Mouse (Mus musculus): ENCODE data around the gene Dnaaf3.
A peak's percentile ranks its signal among the peaks of the same experiment; 100 is the strongest.

Gene Dnaaf3

GRCm38 (mm10) chr7:4500892-4501471 is 31.3 kb downstream of the Dnaaf3 start:
- no peak for DNase-seq (ENCODE audit: low read depth, low spot score)

GRCm38 (mm10) chr7:4499034-4499433 is 33.2 kb downstream of the Dnaaf3 start:
- no peak for DNase-seq (ENCODE audit: low read depth, low spot score)

DNA sequence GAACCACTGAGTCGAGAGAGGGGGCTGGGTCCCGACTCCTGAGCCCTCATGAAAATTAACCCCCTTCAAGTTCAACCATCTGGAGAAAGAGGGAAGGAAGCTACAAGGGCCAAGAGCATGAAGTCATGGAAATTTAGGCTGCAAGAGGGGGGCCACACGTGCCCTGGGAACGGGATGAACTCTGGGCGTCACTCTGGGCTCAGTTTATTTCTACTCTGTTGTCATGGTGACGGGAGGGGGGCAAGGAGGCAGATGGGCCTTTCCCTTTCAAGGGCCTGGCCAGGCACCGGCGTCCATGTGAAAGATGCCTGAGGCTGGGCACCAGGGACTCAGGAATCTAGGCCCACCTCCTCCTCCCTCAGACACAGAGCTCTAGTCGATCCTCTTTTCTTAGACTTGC is 34.0 kb downstream of the Dnaaf3 start:
- DNase-seq (ENCODE audit: low read depth, low spot score), result no peak

DNA sequence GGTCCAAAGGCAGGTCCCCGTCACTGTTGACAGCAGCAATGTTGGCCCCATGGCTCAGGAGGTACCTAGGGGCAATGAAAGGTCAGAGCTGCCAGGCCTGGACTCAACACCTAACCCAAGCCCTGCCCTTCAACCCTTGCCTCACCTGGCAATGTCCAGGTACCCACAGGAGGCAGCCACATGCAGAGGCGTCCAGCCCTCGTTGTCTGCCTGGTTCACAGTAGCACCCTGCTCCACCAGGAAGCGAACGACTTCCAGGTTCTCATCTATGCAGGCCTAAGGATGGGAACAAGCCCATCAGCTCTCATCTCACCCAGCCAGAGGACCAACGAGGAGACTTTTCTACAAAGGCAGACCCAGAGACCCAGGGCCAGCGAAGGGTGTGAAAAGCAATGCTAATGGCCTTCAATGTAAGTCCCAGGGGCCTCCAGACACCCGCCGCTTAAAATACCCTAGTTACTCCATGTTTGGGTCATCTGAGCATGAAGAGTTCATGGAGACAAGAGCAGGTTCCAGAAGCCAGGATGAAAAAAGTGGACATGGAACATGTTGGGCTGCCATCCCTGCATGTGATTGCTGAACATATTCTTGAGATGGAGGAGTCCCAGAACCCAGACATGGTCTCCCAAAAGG is 34.9 kb downstream of the Dnaaf3 start:
- no peak for DNase-seq (ENCODE audit: low read depth, low spot score)

GRCm38 (mm10) chr7:4496468-4496867 is 35.8 kb downstream of the Dnaaf3 start:
- no peak for DNase-seq (ENCODE audit: low read depth, low spot score)

DNA sequence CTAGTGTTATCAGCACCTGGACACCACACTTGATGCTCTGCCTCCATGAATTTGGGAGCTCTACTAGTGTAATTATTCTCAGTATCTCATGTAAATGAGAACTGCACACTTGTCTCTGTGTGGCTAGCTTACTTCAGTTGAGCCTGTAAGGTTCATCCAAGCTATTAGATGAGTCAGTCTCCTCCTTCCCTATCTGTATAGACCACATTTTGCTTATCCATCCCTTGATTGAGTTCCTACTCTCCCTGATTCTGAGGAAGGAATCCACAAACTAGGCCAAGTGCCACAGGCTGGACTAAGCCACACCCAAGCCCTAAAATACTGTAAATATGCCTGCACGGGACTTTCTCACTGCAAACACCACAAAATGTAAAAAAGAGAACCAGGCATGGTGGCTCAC is 38.3 kb downstream of the Dnaaf3 start:
- DNase-seq (ENCODE audit: low read depth, low spot score), result no peak

GRCm38 (mm10) chr7:4492284-4493224 is 39.7 kb downstream of the Dnaaf3 start:
- DNase-seq (ENCODE audit: low read depth, low spot score), result no peak

GRCm38 (mm10) chr7:4491308-4491707 is 40.9 kb downstream of the Dnaaf3 start:
- DNase-seq (ENCODE audit: low read depth, low spot score), result no peak

GRCm38 (mm10) chr7:4482281-4482680 is 50.0 kb downstream of the Dnaaf3 start:
- no peak for DNase-seq (ENCODE audit: low read depth, low spot score)

- no peak for DNase-seq (ENCODE audit: low read depth, low spot score)
These were observed 52.6 kb downstream of the Dnaaf3 start for GRCm38 (mm10) chr7:4479674-4480073.

DNA sequence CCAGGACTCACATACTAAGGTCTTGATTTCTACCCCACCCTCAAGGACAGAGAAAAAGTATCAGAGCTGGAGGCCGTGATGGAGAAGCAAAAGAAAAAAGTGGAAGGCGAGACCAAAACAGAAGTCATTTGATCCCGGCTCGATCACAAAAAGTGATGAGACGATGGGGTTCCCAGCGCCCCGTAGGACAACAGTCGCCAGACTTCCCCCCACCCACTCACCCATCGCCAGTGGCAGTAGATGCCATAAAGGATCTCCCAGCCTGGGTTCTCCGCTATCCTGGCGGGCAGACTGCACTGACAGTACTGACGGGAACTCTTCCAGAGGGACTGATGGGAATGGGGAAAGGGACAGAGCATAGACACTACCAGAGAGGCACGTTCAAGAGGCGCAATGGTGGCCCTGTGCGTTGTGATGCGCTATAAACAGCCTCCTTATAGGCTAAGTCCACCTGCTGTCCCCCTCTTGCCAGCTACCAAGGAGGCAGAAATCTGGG is 53.4 kb downstream of the Dnaaf3 start:
- no peak for DNase-seq (ENCODE audit: low read depth, low spot score)

- peak; percentile 81 for DNase-seq (ENCODE audit: low read depth, low spot score)
These were observed 54.0 kb downstream of the Dnaaf3 start for GRCm38 (mm10) chr7:4478021-4478795.

DNA sequence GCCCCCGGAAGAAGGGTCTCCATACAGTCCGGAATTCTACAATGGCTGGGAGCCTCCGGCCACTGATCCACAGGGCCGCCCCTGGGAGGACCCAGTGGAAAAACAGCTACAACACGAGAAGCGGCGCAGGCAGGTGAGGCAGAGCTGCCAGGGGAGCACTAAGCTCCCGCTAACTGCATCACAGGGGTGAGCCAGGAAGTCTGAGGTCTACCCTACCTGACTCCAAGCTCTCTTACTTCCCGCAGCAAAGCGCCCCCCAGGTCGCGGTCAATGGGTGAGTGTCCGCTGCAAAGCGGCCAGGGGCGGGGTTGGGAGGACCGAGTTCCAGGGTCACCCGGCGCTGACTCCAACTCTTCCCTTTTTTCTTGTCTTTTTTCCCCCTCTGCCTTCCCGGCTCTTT is 58.3 kb downstream of the Dnaaf3 start:
- no peak for DNase-seq (ENCODE audit: low read depth, low spot score)

Data from embryo, embryonic 11.5 days (tissue).